Mouse (Mus musculus): ENCODE data around the gene AA467197.
A peak's percentile ranks its signal among the peaks of the same experiment; 100 is the strongest.

AA467197 gene

GRCm38 (mm10) chr2:122665253-122665972 is 28.6 kb downstream of the AA467197 start:
- DNase-seq (ENCODE audit: low read depth, low spot score), result no peak
- Histone ChIP-seq H3K36me3 (ENCODE audit: control insufficient read depth, insufficient read depth, low read length, poor library complexity, severe bottlenecking) (no peaks in the 10 kb centered on the region), H3K27me3 (ENCODE audit: control insufficient read depth, insufficient read depth, low read length, poor library complexity, severe bottlenecking) (no peaks in the 10 kb centered on the region)

GRCm38 (mm10) chr2:122665973-122666875 is 29.4 kb downstream of the AA467197 start:
- DNase-seq (ENCODE audit: low read depth, low spot score), result peak; percentile 81

DNA sequence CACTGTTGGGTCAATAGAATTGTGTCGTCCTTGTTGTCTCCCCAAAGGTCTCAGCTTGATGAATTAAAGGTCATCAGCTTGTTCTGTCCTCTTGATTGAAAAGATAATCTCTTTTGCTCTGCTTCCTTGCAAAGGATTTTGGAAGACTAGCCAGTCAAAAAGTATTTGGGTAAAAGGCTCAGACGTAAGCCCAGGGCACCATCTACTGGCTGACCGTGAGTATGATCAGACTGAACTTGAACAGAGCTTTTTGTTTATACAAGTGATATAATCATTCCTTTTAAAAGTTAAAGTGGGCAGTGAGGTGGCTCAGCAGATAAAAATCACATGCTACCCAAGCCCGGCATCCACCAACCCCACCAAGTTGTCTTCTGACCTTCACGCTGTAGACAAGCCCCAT is 31.1 kb downstream of the AA467197 start:
- DNase-seq (ENCODE audit: low read depth, low spot score), result peak; percentile 78
- Histone ChIP-seq H3K27me3 (ENCODE audit: control insufficient read depth, insufficient read depth, low read length, poor library complexity, severe bottlenecking) (no peaks in the 10 kb centered on the region), H3K36me3 (ENCODE audit: control insufficient read depth, insufficient read depth, low read length, poor library complexity, severe bottlenecking) (no peaks in the 10 kb centered on the region)

More at GRCm38 (mm10) chr2:122665973-122666875, 29.4 kb downstream of the AA467197 start:
- H3K27me3 ChIP-seq (ENCODE audit: control insufficient read depth, insufficient read depth, low read length, poor library complexity, severe bottlenecking), result no peaks in the 10 kb centered on the region
- H3K36me3 ChIP-seq (ENCODE audit: control insufficient read depth, insufficient read depth, low read length, poor library complexity, severe bottlenecking), result no peaks in the 10 kb centered on the region

DNA sequence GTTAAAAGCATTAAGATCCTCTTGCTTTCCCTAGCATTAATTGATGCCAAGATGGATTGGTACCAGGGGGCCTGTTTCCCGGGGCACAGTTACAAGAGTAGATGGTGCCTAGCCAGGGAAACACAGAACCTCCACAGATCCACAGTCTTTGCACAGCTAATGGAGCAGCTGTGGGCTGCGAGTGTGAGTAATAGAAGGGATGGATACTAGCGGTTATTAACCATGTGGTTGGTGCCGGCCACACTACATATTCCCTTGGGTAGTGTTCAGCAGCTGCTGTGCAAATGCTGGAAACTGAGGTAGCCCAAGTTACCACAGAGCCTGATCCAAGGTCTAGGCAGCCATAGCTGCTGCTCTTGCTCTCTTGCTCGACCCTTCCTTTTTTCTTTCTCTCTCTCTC is 34.9 kb downstream of the AA467197 start:
- H3K36me3 ChIP-seq (ENCODE audit: control insufficient read depth, insufficient read depth, low read length, poor library complexity, severe bottlenecking), result no peaks in the 10 kb centered on the region
- no peaks in the 10 kb centered on the region for H3K27me3 ChIP-seq (ENCODE audit: control insufficient read depth, insufficient read depth, low read length, poor library complexity, severe bottlenecking)
- DNase-seq (ENCODE audit: low read depth, low spot score), result no peak

DNA sequence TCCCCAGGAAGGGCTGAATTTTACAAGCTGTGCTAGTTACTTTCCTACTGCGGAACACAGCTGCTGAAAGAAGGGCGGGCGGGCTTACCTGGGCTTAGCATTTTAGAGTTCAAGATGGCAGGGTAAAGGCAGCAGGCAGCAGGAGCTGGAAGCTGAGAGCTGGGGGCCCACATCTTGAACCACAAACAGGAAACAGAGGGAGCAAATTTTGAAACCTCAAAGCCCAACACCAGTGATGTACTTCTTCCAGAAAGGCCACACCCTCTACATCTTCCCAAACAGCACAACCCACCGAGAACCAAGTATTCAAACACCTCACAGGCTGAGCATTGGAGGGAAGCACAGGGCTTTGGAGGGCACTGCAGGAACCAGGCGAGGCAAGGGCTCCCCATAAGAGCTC is 36.1 kb downstream of the AA467197 start:
- no peaks in the 10 kb centered on the region for H3K27me3 ChIP-seq (ENCODE audit: control insufficient read depth, insufficient read depth, low read length, poor library complexity, severe bottlenecking)
- DNase-seq (ENCODE audit: low read depth, low spot score), result no peak
- H3K36me3 ChIP-seq (ENCODE audit: control insufficient read depth, insufficient read depth, low read length, poor library complexity, severe bottlenecking), result no peaks in the 10 kb centered on the region

- Histone ChIP-seq H3K36me3 (ENCODE audit: control insufficient read depth, insufficient read depth, low read length, poor library complexity, severe bottlenecking) (no peaks in the 10 kb centered on the region), H3K27me3 (ENCODE audit: control insufficient read depth, insufficient read depth, low read length, poor library complexity, severe bottlenecking) (no peaks in the 10 kb centered on the region)
- DNase-seq (ENCODE audit: low read depth, low spot score), result no peak
These were observed 38.3 kb downstream of the AA467197 start for GRCm38 (mm10) chr2:122675126-122675525.

DNA sequence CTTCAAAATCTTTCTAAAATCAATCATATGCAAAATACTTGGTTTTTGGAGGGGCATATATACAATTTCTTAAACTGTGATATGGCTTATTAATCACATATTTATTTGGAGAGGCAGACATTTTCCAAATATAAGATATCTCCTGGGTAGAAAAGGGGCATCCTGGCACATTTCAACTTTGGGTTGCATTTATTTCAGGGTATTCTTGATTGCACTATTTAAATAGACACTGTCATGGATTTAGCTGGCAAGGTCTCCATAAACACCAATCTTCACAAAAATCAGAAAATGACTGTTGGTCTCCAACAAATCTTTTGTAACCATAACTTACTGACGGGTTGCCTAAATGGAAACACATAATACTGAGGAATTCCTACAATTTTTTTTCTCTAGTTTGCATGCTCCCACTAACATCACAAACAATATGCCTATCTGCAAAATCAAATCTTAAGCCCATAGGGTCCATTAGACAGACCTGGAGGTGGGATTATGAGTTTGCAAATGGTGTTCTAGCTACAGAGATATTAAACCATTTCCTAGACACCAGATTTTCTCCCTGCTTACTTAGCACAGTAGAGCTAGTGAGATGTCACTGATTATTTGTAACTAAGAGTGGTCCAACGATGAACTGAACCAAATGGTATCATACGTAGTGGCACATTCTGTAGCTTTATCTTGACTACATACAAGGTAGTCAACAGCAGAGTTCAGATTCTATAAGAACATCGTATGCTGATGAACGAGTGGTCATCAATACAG is 44.8 kb downstream of the AA467197 start:
- H3K27me3 ChIP-seq (ENCODE audit: control insufficient read depth, insufficient read depth, low read length, poor library complexity, severe bottlenecking), result no peaks in the 10 kb centered on the region
- DNase-seq (ENCODE audit: low read depth, low spot score), result no peak
- H3K36me3 ChIP-seq (ENCODE audit: control insufficient read depth, insufficient read depth, low read length, poor library complexity, severe bottlenecking), result peaks cover 3% of the 10 kb centered on the region

DNA sequence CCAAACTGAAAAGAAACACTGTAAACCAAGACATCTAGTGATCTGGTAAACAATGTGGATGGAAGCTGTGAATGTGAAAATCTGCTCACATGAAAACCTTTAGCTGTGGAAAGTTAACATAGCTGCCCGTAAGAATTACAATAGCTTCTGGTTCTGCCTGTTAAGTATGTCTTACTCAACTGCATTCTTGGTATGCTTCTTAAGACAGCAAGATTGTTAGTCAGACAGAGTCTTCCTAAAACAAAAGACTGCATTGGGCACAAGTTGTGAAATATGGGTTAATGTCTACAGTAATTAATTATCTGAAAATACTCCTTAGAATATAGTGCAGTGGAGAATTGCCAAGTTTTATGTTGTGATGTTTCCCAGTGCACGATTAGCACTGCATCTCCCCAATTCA is 45.7 kb downstream of the AA467197 start:
- Histone ChIP-seq H3K36me3 (ENCODE audit: control insufficient read depth, insufficient read depth, low read length, poor library complexity, severe bottlenecking) (peaks cover 4% of the 10 kb centered on the region), H3K27me3 (ENCODE audit: control insufficient read depth, insufficient read depth, low read length, poor library complexity, severe bottlenecking) (no peaks in the 10 kb centered on the region)
- DNase-seq (ENCODE audit: low read depth, low spot score), result no peak

DNA sequence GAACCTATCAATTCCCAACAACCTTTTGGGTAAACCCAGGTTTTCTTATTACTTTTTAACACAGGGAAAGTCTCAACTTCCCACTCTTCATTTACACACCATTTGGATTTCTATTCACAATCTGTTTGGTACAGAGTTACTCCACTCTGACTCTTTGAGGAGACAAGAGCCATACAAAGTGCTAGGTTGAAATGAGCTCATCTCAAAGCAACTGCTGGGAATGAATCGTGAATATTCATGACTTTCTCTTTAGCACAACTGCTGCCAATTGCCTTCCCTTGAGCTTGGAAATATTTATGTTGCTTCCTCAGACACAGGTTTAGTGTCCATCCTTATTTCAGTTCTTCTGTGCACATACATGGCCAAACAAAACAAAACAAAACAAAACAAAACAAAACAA is 46.9 kb downstream of the AA467197 start:
- H3K27me3 ChIP-seq (ENCODE audit: control insufficient read depth, insufficient read depth, low read length, poor library complexity, severe bottlenecking), result no peaks in the 10 kb centered on the region
- peaks cover 4% of the 10 kb centered on the region for H3K36me3 ChIP-seq (ENCODE audit: control insufficient read depth, insufficient read depth, low read length, poor library complexity, severe bottlenecking)
- no peak for DNase-seq (ENCODE audit: low read depth, low spot score)

DNA sequence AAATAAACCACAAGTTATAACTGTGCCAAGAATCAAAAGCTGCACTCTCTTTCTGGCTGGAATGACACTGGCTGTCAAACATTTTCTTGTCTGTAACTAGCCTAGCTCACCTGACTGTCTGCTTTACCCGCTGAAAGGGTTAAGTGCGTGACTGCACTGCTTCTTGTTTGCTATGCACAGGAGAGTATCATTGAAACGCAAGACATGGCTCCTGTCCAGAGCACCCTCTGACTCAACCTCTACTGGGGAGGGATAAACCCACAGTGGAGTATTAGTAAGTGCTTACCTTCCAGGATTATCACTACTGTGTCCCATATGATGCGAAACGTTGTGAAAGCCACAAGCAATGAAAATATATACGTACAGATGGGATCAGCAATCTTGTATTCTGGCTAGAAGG is 49.9 kb downstream of the AA467197 start:
- H3K36me3 ChIP-seq (ENCODE audit: control insufficient read depth, insufficient read depth, low read length, poor library complexity, severe bottlenecking), result peaks cover 4% of the 10 kb centered on the region
- DNase-seq (ENCODE audit: low read depth, low spot score), result no peak

More for the DNA sequence above, 49.9 kb downstream of the AA467197 start:
- no peaks in the 10 kb centered on the region for H3K27me3 ChIP-seq (ENCODE audit: control insufficient read depth, insufficient read depth, low read length, poor library complexity, severe bottlenecking)

Data from splenic B cell, adult 2 months (primary cell).